Mouse (Mus musculus): ENCODE measurements around the gene Vps51. TPM values are rescaled to one million over a fixed set of nuclear protein-coding genes. Genes with fewer than 3 reads are reported as not detected.

The Vps51 gene
- 10 to 100 TPM; 15.7 to 19.3 TPM for total RNA-seq (2021)
- long read RNA-seq, experiment 1, transcript Vps51-201 (10 exons, 2,675 nt) = major isoform, 5 of 14 reads
- long read RNA-seq, experiment 1, partial matches to known transcripts = 0 of 14 reads
- long read RNA-seq, experiment 1, other reads (novel, unspliced or antisense) = 6 of 14 reads
- long read RNA-seq, experiment 2, transcript Vps51-201 (10 exons, 2,675 nt) = major isoform, 11 of 20 reads
- long read RNA-seq, experiment 2, transcript Vps51-208 (2 exons, 840 nt) = minor isoform, 5 of 20 reads
- long read RNA-seq, experiment 2, partial matches to known transcripts = 1 of 20 reads
- long read RNA-seq, experiment 2, other reads (novel, unspliced or antisense) = 2 of 20 reads

DNA sequence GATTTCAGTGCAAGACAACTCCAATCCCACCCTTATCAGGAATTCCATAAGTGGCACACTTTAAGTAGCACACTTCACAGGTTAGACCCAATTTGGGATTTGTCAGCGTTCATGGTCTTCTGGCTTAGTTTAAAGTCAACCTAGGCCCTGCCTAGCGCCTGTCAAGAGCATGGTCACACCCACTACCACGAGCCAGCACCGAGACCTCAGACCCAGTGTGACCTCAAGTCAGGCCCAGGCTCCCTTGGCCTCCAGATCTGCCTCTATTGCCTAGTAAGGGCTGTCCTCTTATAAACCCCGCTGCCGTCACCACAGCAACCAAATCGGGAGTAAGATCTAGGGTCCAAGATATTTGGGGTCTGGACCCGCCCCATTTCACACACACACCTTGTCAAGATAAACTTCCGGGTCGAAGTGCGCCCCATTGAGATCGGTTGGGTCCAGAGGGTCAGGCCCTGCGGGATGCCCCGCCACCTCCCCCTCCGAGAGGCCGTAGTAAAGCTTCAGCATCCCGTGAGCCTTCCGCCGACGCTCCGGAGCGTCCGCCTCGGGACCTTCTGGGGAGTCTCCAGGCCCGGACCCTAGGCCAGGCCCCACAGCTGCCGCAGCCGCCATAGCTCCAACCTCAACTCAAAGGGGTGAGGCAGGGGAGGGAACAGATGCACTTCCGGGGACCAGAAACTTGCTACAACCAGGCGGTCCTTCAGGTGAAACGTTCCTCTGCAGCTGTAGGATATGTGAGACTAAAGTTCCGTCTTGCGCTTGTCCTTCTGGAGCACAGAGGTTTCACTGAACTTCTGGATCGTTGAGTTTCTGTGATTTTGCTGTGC, at the start of gene Vps51:
TSS of gene Vps51 (minus strand) at position 668 of the 830 bp plus-strand sequence.
- intact Hi-C loops (cut with DNase I) = no loop called here

DNA sequence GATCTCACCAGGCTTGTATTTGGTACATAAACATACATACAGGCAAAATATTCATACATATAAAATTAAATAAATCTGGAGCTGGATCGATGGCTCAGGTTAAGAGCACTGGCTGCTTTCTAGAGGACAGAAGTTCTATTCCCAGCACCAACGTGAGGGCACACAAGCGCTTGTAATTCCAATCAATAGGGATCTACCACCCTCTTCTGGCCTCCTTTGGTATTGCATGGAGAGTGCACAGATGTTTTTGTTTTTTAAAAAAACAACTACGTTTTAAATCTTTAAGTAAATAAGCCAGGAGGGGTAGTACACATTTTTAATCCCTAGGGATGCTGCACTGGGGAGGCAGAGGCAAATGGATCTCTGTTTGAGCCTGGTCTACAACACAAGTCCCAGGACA, 49.3 kb upstream of the Vps51 start:
- no peak for DNase-seq

More for the DNA sequence above, at the start of gene Vps51:
- peak; percentile 70 to 81 for DNase-seq

DNA sequence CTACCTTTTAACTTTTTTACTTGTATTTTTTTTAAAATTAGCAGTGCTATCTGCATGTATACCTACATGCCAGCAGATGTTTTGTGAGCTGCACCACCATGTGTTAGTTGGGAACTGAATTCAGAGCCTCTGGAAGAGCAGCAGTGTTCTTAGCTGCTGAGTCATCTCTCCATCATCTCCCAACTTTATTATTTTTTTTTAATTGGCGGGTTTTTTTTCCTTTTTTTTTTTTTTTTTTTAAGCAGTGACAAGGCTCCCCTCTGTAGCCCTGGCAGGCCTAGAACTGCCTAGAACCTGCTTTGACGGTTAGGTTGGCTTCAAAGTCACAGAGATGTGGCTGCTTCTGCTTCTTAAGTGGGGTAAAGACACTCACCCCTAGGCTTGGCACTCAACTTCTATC, 47.9 kb upstream of the Vps51 start:
- intact Hi-C loops (cut with DNase I) = loop anchor here (5.0 kb wide), 1 partner anchor 158 kb away; no protein-coding TSS in a partner anchor
- no peak for DNase-seq

More for the DNA sequence above, 49.3 kb upstream of the Vps51 start:
- intact Hi-C loops (cut with DNase I) = no loop called here

DNA sequence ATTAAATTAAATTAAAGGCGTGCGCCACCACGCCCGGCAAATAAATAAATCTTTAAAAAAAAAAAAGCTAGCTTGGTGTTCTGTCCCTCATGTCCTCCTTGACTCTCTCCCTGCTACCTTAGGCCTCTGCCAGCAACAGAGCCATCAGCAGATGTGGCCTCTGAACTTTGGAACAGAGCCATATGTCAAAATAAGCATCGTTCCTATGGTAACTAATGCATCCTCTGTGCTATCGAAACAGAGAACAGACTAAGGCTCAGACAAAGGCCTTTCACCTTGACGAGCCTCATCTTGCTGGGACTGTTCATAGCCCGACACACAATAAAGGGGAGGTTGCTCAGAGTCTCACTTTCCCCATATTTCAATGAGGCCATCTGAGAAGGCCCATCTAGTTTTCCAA, 46.3 kb upstream of the Vps51 start:
- intact Hi-C loops (cut with DNase I) = loop anchor here (5.0 kb wide), 1 partner anchor 156 kb away; no protein-coding TSS in a partner anchor
- DNase-seq = no peak

DNA sequence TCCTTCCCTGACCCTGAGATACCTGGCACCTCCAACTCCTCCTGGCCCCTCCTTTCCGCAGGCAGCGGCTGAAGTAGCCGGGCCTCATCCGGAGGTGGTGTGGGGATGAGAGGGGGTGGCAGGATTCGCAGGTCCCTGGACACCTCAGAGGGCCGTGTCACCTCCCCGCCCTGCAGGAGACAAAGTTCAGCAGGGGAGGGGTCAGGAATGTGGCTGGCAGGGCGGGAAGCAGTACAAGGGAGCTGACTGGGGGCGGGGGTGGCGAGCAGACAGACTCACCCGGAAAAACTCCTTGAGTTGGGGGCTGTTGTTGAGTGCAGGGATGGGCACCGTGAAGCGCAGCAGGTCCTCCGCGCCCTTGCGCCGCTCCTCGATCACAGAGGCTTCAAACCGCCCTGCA, 44.7 kb upstream of the Vps51 start:
- intact Hi-C loops (cut with DNase I) = loop anchor here (5.0 kb wide), 1 partner anchor 154 kb away; no protein-coding TSS in a partner anchor
- no peak for DNase-seq

DNA sequence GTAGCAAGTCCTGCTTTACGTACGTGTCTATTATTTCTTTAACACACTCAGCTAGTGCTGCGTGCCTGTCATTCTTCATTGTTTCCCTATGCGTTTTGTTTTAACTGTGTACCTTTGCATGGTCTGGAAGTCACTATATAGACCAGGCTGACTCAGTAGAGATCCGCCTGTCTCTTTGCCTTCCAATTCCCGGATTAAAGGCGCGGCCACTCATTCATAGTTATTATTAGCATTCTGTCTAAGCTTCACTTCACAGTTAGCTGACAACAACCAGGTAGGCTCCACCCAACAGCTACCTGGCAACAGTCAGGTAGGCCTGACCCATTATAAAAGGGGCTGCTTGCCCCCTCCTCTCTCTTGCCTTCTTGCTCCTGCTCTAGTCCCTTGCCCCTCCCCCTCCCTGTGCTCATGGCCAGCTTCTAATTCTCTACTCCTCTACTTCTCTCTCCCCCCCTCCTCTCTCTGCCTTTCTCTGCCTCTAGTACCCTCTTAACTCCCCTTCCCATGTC, 41.7 kb upstream of the Vps51 start:
- no peak for DNase-seq
- intact Hi-C loops (cut with DNase I) = loop anchor here (5.0 kb wide), 1 partner anchor 36 kb away; the partner anchor contains the start of genes Cdca5, Gm28374, Tmem262 and Zfpl1

DNA sequence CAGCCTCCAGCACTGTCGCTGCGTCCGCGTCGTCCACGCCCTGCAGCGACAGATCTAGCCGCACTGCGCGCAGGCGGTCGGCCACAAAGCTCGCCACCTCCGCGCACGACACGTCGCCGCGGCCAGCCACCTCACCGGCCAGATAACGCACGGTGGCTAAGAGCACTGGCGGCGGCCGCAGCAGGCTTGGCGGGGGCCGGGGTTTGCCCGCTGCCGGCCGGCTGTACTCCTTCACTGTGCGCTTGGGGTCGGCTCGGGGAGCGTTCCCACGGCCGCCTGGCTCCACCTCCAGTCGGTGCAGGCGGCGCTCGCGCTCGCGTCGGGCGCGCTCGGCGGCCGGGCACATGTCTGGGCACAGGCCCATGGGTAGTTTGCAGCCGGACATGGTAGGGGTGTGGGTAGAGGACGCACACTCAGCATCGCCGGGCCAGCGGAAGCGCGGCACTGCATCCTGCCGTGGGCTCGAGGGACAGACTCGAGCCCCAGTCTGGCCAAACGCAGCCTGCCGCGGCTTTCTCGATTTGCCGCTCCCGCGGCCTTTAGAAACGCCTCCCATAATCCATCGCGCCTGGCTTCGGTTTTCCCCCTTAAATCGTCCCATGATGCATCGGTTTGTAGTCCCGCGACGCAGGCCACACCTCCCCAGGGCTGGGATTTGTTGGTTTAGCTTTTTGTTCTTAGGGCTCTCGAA, 41.1 kb upstream of the Vps51 start, which contains the start of gene Sac3d1:
TSS of gene Sac3d1 (minus strand) at position 665 of the 691 bp plus-strand sequence.
- intact Hi-C loops (cut with DNase I) = loop anchor here (5.0 kb wide), 1 partner anchor 36 kb away; the partner anchor contains the start of genes Cdca5, Gm28374, Tmem262 and Zfpl1
- peak; percentile 81 to 84 for DNase-seq

DNA sequence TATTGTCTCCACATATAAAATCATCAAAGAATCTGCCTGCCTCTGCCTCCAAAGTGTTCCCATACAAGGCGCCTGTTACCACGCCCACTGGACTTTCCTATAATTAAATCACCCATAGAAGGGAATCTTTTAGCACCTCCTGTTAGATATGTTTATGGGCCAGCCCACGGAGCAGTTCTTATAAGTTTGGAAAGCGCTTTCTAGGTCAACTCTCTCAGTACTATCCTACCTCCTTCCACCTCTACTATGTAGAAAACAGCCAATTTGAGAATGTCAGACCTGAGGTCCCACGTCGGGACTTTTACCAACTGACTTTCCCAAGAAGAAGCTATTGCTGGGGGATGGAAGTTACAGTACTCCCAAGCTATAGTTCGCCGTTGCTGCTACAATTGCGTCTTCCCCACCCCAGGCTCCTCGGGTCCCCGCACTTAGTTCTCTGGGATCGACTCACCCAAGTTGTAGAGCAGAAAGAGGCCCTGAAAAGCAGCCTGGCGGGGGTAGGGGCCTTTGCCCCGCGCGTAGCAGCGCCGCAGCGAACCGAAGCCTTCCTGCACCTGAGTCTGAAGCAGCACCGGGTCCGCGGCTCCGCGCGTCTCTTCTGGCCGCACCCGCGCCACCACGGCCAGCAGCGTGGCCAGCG, 40.4 kb upstream of the Vps51 start:
- DNase-seq = no peak
- intact Hi-C loops (cut with DNase I) = loop anchor here (5.0 kb wide), 1 partner anchor 35 kb away; the partner anchor contains the start of genes Cdca5, Gm28374, Tmem262 and Zfpl1

DNA sequence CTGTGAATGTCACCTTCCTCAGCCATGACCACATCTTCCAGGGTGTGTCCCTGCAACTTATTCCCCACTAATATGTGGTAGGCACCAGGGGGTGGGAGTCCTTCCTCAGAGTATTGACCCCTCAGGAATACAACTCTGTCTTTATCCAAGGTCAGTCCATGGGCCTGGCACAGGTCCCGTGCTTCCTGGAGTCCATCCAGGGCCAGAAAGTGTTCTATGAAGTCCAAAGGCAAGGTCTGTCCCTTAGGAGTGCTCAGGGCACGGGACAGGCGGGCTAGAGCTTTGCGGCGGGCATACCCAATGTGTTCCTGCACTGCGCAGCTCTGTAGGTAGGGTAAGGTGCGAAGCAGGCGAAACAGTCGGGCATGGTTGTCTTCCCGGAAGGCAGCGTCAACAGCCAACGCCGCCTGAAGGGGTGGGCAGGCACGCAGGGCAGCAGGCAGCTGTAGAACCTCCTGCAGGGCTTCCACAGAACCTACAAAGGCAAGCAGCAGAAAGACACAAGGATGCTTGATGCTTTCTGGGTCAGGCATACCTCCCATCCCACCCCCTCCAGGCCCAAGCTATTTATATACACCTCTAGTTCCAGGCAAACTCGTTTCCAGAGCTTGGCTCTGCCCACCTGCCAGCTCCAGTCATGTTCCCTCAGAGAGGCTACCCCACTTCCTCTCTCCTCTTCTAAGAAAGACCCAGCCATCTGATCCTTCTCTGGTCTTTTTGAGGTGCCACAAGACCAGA, 39.3 kb upstream of the Vps51 start:
- intact Hi-C loops (cut with DNase I) = loop anchor here (5.0 kb wide), 1 partner anchor 34 kb away; the partner anchor contains the start of genes Cdca5, Gm28374, Tmem262 and Zfpl1
- no peak for DNase-seq

DNA sequence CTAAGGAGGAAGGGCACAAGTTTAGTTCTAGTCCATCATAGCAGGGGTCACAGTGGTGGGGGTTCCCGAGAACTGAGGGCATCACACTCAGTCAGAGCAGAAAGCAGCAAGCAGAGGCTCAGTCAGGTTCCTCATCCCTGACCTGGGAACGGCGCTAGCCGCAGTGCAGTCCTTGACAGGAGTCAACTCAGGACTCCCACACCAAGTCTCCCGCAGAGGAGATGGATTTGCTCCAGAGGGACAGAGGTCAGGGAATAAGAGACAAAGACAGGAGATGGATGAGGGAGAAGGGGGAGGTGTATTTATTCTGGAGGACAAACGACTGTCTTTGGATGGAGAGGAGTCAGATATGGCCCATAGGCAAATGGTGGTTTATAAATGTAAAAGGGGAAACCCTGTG, 36.1 kb upstream of the Vps51 start:
- intact Hi-C loops (cut with DNase I) = no loop called here
- no peak for DNase-seq

DNA sequence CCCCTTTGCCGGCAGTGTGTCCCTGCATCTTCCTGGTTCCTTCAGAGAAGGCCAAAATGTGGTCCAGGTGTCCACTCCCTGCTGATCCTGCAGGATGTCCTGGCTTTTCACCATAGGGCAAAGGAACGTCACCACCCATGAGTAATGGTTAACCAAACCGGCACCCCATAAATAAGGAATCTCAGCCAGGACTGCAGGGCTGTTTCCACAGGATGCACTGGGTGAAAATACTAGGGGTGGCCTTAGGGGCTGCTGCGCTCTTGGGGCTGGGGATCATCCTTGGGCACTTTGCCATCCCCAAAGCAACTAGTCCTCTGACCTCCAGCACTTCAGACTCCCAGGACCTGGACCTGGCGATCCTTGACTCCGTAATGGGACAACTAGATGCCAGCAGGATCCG, 28.6 kb upstream of the Vps51 start, which contains the start of gene Naaladl1:
TSS of gene Naaladl1 (plus strand) at position 197 of the 400 bp plus-strand sequence.
- intact Hi-C loops (cut with DNase I) = no loop called here
- DNase-seq = no peak

DNA sequence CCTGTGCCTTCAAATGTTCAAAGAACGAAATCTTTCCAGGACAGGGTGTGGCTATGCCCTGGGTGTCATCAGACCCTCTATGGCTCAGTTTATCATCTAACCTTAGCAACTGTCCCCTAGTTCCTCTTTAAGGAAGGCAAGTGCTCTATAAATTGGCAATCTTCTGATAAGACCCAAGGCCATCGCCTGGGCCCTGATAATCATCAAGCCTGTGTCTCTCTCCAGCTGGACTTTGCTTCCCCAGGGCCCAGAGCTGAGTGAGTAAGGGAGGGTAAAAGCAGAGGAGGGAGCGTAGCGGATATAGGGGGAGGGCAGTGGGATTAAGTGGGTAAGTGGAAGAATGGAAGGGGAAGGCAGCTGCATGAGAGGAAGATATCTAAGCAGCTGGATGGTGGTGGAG, 27.4 kb upstream of the Vps51 start:
- intact Hi-C loops (cut with DNase I) = no loop called here
- DNase-seq = no peak

DNA sequence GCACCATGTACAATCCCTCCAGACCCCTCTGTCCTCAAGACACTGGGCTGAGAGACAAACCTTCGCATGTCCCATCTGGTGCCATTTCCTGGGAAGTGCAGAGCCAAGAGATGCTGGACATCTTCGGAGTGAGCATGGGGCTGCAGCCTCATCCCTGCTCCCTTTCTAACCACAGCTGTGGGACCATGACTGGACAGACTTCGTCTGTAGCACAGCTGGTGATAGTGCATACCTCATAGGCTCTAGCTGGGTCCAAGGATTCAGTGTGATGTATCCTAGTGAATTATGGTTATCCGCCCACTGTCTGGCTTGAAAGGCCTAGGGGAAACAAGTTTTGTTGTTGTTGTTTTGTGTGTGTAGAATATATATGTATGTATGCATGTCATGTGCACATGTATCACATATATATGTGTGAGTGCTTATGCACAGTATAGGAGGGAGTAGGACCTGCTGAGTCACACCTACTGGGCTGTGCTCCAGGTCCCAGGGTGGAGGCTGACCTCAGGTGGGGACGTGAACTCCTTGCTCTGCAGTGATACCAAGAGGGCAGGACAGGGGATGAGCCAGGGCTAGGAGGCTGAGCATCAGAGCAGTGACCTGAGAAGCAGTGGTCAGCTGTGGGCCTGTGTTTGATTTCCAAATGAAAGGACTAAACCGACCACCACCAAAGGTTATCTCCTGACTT, 25.3 kb upstream of the Vps51 start:
- DNase-seq = no peak
- intact Hi-C loops (cut with DNase I) = no loop called here

DNA sequence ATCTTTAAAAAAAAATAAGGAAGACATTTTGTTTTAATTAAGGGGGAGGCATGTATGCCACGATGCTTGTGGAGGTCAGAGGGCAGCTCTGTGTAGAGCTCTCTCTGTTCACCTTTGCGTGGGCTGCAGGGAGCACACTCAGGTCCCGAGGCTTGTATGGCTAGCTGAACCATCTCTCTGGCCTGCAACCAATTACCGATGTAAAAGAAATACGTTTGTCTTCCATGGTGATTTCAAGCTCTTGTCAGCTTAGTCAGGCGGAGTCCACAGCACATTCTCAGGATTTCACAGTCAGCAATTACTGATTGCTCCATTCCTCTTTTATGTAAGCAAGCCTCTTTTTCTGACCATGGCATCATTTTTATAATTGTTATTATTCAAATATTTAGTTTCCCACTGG, 24.2 kb upstream of the Vps51 start:
- DNase-seq = no peak
- intact Hi-C loops (cut with DNase I) = no loop called here

DNA sequence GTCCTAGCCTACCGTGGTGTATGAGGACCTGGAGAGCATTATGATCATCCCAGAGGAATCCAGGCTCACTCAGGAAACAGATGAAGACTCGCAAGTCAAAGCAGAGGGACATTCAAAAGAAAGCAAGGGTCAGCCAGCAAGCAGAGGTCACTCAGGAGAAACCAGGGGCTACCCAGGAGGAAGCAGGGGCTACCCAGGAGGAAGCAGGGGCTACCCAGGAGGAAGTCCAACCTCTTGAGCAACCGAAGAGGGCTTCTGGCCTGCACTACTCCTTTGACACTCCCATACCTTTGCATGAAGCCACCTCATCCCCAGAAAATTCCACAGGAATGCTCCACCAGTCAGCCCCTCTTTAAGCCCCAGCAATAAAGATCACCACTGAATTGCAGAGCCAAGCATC, 20.8 kb upstream of the Vps51 start:
- no peak for DNase-seq
- intact Hi-C loops (cut with DNase I) = no loop called here

DNA sequence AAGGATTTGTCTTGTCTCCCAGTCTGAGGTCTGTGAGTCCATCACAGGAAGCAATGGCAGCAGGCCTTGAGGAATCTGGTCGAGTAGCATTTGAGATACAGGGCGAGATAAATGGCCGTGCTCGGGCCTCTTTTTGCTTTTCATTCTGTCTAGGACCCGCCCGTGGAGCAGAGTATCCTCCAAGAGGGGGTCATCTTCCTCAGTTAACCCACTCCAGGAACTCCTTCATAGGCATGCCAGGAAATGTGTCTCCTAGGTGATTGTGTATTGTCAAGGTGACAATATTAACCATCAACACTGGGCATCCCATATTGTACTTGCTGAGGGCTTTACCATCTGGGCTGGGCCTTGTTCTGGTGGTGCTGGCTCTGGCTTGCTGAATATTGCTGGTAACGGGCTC, 17.1 kb upstream of the Vps51 start, which contains the start of gene AC131692.1:
TSS of gene AC131692.1 (plus strand) at position 301 of the 400 bp plus-strand sequence.
- intact Hi-C loops (cut with DNase I) = no loop called here
- DNase-seq = no peak

DNA sequence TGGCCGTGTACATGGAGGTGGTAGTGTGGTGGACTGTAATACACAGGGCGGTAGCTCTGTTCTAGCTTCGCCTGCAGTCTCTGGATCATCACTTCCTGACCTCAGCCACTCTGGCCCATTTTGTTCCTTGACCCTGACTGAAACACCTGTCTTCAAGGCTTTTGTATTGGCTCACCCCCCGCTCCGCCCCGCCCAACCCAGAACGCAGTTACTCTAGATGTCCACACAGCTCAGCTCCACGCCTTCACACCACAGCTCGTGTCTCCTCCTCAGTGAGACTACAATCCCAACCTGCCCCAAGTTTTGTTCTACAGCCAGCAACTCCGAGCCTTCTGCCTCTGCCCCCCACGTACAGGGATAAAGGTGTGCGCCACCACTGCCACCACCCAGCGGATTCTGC, 11.8 kb upstream of the Vps51 start:
- DNase-seq = no peak
- intact Hi-C loops (cut with DNase I) = no loop called here

DNA sequence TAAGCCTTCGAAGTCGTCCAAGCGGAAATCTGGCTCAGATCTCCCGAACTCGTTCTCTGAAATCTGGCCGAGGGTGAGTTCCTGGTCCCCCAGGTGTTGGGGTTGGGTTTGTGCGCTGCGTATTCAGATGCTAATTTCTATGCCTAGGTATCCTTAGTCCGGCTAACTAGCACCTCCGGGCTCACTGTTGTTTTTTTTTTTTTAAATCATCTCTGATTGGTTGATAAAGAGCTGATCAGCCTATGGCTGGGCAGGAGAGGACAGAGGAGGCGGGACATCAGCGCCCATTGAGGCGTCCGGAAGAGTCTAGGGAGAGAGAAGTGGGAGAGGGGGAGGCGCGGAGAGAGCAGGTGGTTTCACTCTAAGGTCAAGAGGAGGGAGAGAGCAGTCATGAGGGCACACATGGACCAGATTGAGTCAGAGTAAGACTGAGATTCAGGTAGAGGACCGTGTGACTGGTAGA, 8.4 kb upstream of the Vps51 start:
- no peak for DNase-seq
- intact Hi-C loops (cut with DNase I) = no loop called here

All from gastrocnemius, postnatal 36 days (tissue).